Mouse (Mus musculus): Measurements from ENCODE around the gene Olfr560. TPM values are rescaled to one million over a fixed set of nuclear protein-coding genes. Genes with fewer than 3 reads are reported as not detected.

Gene Olfr560
- polyA plus RNA-seq, 1 experiment, result not detected

GRCm38 (mm10) chr7:102718970-102719369 lies 40.2 kb downstream of the Olfr560 start, which contains the start of gene Olfr33:
TSS of gene Olfr33 (minus strand) at chr7:102719070.
- WGBS, result 33% methylated on average over 1 of the region's 1 CpGs
- Histone ChIP-seq H3K4me1 (ENCODE audit: control insufficient read depth, insufficient read depth, insufficient read length, low read length) (no peaks in the 10 kb centered on the region), H3K27ac (ENCODE audit: insufficient read depth, low read depth, low read length) (no peak within 1 kb of the TSS), H3K36me3 (ENCODE audit: control insufficient read depth, insufficient read depth, low read length) (no peaks in the 10 kb centered on the region), H3K27me3 (ENCODE audit: control insufficient read depth, insufficient read depth, low read length) (no peaks in the 10 kb centered on the region; the same call in 1 of the 2 replicates), H3K4me3 (ENCODE audit: low read depth, low read length) (no peak within 1 kb of the TSS)
- no peak for TF ChIP-seq POLR2A (IDR thresholded peaks at IDR 0.05; ENCODE audit: low read depth, low read length)

GRCm38 (mm10) chr7:102701915-102702314 lies 57.3 kb downstream of the Olfr560 start, which contains the start of gene Olfr558:
TSS of gene Olfr558 (plus strand) at chr7:102702215.
- H3K27me3 ChIP-seq (ENCODE audit: control insufficient read depth, insufficient read depth, low read length), result no peaks in the 10 kb centered on the region
- no peak within 1 kb of the TSS for H3K4me3 ChIP-seq (ENCODE audit: low read depth, low read length)
- no peaks in the 10 kb centered on the region for H3K36me3 ChIP-seq (ENCODE audit: control insufficient read depth, insufficient read depth, low read length)
- H3K27ac ChIP-seq (ENCODE audit: insufficient read depth, low read depth, low read length), result no peak within 1 kb of the TSS
- TF ChIP-seq CTCF (IDR thresholded peaks at IDR 0.05; ENCODE audit: extremely low read depth, insufficient read length, insufficient replicate concordance, low read depth, low read length) (no peak), POLR2A (IDR thresholded peaks at IDR 0.05; ENCODE audit: low read depth, low read length) (no peak)
- no peaks in the 10 kb centered on the region for H3K4me1 ChIP-seq (ENCODE audit: control insufficient read depth, insufficient read depth, insufficient read length, low read length)

Other genes starting within 250 kb of the Olfr560 start
- gene Olfr547, start 224.6 kb downstream of the Olfr560 start, polyA plus RNA-seq (2012; rRNA removed), result not detected in 2 replicates
- not detected in 2 replicates for gene Olfr548-ps1, start 218.5 kb downstream of the Olfr560 start, polyA plus RNA-seq (2012; rRNA removed)
- not detected in 2 replicates for gene Olfr549, start 209.5 kb downstream of the Olfr560 start, polyA plus RNA-seq (2012; rRNA removed)
- gene Trim21, start 193.9 kb downstream of the Olfr560 start, polyA plus RNA-seq (2012; rRNA removed), result 1.6 and 2.0 TPM in 2 replicates
- gene Olfr550, start 187.9 kb downstream of the Olfr560 start, polyA plus RNA-seq (2012; rRNA removed), result not detected in 2 replicates
- not detected in 2 replicates for gene Olfr551, start 167.5 kb downstream of the Olfr560 start, polyA plus RNA-seq (2012; rRNA removed)
- not detected in 2 replicates for gene Olfr552, start 161.6 kb downstream of the Olfr560 start, polyA plus RNA-seq (2012; rRNA removed)
- gene Olfr553, start 141.1 kb downstream of the Olfr560 start, polyA plus RNA-seq (2012; rRNA removed), result not detected in 2 replicates
- gene Olfr554, start 120.9 kb downstream of the Olfr560 start, polyA plus RNA-seq (2012; rRNA removed), result not detected in 2 replicates
- not detected in 2 replicates for gene Olfr555, start 100.5 kb downstream of the Olfr560 start, polyA plus RNA-seq (2012; rRNA removed)
- gene Olfr556, start 94.5 kb downstream of the Olfr560 start, polyA plus RNA-seq (2012; rRNA removed), result not detected in 2 replicates
- gene Trim68, start 72.0 kb downstream of the Olfr560 start, polyA plus RNA-seq (2012; rRNA removed), result 1.7 and 2.2 TPM in 2 replicates
- not detected in 2 replicates for gene Olfr557, start 63.5 kb downstream of the Olfr560 start, polyA plus RNA-seq (2012; rRNA removed)
- 0.11 and 0.63 TPM in 2 replicates for gene Olfr558, start 57.2 kb downstream of the Olfr560 start, polyA plus RNA-seq (2012; rRNA removed)
- not detected in 2 replicates for gene Olfr33, start 40.3 kb downstream of the Olfr560 start, polyA plus RNA-seq (2012; rRNA removed)
- not detected in 2 replicates for gene Olfr559, start 31.9 kb downstream of the Olfr560 start, polyA plus RNA-seq (2012; rRNA removed)
- gene Olfr78, start 105 bp upstream of the Olfr560 start, polyA plus RNA-seq (2012; rRNA removed), result 0.55 and 0.71 TPM in 2 replicates
- gene Olfr561, start 11.9 kb upstream of the Olfr560 start, polyA plus RNA-seq (2012; rRNA removed), result not detected in 2 replicates
- gene Olfr564, start 44.1 kb upstream of the Olfr560 start, polyA plus RNA-seq (2012; rRNA removed), result not detected in 2 replicates
- gene Olfr566, start 99.4 kb upstream of the Olfr560 start, polyA plus RNA-seq (2012; rRNA removed), result not detected in 2 replicates
- gene Olfr568, start 117.8 kb upstream of the Olfr560 start, polyA plus RNA-seq (2012; rRNA removed), result not detected in 2 replicates
- gene Olfr569, start 131.5 kb upstream of the Olfr560 start, polyA plus RNA-seq (2012; rRNA removed), result not detected in 2 replicates
- not detected in 2 replicates for gene Olfr570, start 135.2 kb upstream of the Olfr560 start, polyA plus RNA-seq (2012; rRNA removed)
- gene Olfr571, start 158.2 kb upstream of the Olfr560 start, polyA plus RNA-seq (2012; rRNA removed), result not detected in 2 replicates
- gene Olfr572, start 165.0 kb upstream of the Olfr560 start, polyA plus RNA-seq (2012; rRNA removed), result not detected in 2 replicates
- gene Olfr573-ps1, start 183.2 kb upstream of the Olfr560 start, polyA plus RNA-seq (2012; rRNA removed), result not detected in 2 replicates
- gene Olfr574, start 189.1 kb upstream of the Olfr560 start, polyA plus RNA-seq (2012; rRNA removed), result not detected in 2 replicates
- gene Olfr575, start 199.4 kb upstream of the Olfr560 start, polyA plus RNA-seq (2012; rRNA removed), result not detected in 2 replicates
- not detected in 2 replicates for gene Olfr576, start 203.3 kb upstream of the Olfr560 start, polyA plus RNA-seq (2012; rRNA removed)
- gene Olfr577, start 216.6 kb upstream of the Olfr560 start, polyA plus RNA-seq (2012; rRNA removed), result not detected in 2 replicates
- not detected in 2 replicates for gene Olfr578, start 230.0 kb upstream of the Olfr560 start, polyA plus RNA-seq (2012; rRNA removed)

Data from small intestine, adult 2 months (tissue).